Mouse (Mus musculus) heart, embryonic 13.5 days (tissue): Measurements from ENCODE around the gene Olfr248. TPM values are rescaled to one million over a fixed set of nuclear protein-coding genes. Genes with fewer than 3 reads are reported as not detected.

Experiments used
- polyA plus RNA-seq: library from polyadenylated mRNA; unstranded; fragments of >200 nt; fragmentation: Nextera tagmentation; extraction: Ambion mirVana; gene quantifications from 2 replicates; pipeline ENCODE4 v1.2.1, GENCODE M21; 2015

Olfr248 gene
- polyA plus RNA-seq, 1 experiment from 2014 or later = not detected

Other genes starting within 250 kb of the Olfr248 start
- 0.14 TPM in 1 of 2 replicates, not detected in the other for gene Olfr420, start 235.4 kb upstream of the Olfr248 start, polyA plus RNA-seq
- gene Spta1, start 218.3 kb upstream of the Olfr248 start, polyA plus RNA-seq = 2.4 TPM in 2 replicates
- not detected in 2 replicates for gene Olfr419, start 139.0 kb upstream of the Olfr248 start, polyA plus RNA-seq
- gene Mptx1, start 60.5 kb upstream of the Olfr248 start, polyA plus RNA-seq = not detected in 2 replicates
- not detected in 2 replicates for gene Olfr417, start 25.9 kb upstream of the Olfr248 start, polyA plus RNA-seq
- gene Olfr414, start 33.0 kb downstream of the Olfr248 start, polyA plus RNA-seq = not detected in 2 replicates
- not detected in 2 replicates for gene Olfr220, start 51.0 kb downstream of the Olfr248 start, polyA plus RNA-seq
- gene Fmn2, start 110.8 kb downstream of the Olfr248 start, polyA plus RNA-seq = 0.32 and 0.39 TPM in 2 replicates